Mouse (Mus musculus) MEL (cell line): Measurements from ENCODE around the gene Dlx6.

Experiments used
- CTCF ChIP-seq, 3 experiments: IDR thresholded peaks in 2 of 3; conservative IDR thresholded peaks in 1 of 3; 2 replicates each; pipeline ENCODE4 v1.5.1; 2011 to 2012; ENCODE audit warnings: low read length in 3 of 3, low read depth in 2 of 3, mild to moderate bottlenecking in 2 of 3, improper control_type of control experiment in 1 of 3, inconsistent platforms in 1 of 3, mixed read lengths in 1 of 3, moderate library complexity in 1 of 3; ENCODE audit not compliant: control insufficient read depth in 1 of 3, insufficient read depth in 1 of 3, poor library complexity in 1 of 3, severe bottlenecking in 1 of 3
- RAD21 ChIP-seq: IDR thresholded peaks from 2 replicates; pipeline ENCODE4 v1.6.1; 2011; ENCODE audit warnings: mild to moderate bottlenecking, low read depth, low read length, improper control_type of control experiment

GRCm38 (mm10) chr6:6826861-6827260 lies 36.3 kb upstream of the Dlx6 start:
- TF ChIP-seq RAD21 (no peak), CTCF (IDR thresholded peaks at IDR 0.05 in 2 of 3, conservative IDR thresholded peaks at IDR 0.05 in 1 of 3; ENCODE audit: control insufficient read depth in 1 of 3, insufficient read depth in 1 of 3, low read depth in 2 of 3, low read length in 3 of 3, poor library complexity in 1 of 3, severe bottlenecking in 1 of 3) (no peak)
